Mouse (Mus musculus) MEL (cell line): ENCODE data around the gene Rbms3. TPM values are rescaled to one million over a fixed set of nuclear protein-coding genes. Genes with fewer than 3 reads are reported as not detected.

Experiments used
- DNase-seq: peaks from one replicate; pipeline ENCODE4 v3.0.0; 2011; ENCODE audit warnings: low read depth, low spot score
- H3K27ac ChIP-seq: 2 replicates; pipeline ENCODE4 v1.5.1; 2012; ENCODE audit warnings: low read depth, mild to moderate bottlenecking, control low read depth, low read length, moderate library complexity; ENCODE audit not compliant: control insufficient read depth
- H3K27me3 ChIP-seq, 2 experiments: fragments of 150-350 bp in 1 of 2; sonication (generic) in 1 of 2; 2 replicates each; pipeline ENCODE4 v1.6.1; 2012; ENCODE audit warnings: low read length in 2 of 2, mild to moderate bottlenecking in 2 of 2, improper control_type of control experiment in 1 of 2, moderate library complexity in 1 of 2; ENCODE audit not compliant: insufficient read depth in 2 of 2, control insufficient read depth in 1 of 2
- H3K36me3 ChIP-seq, 2 experiments: 2 replicates each; pipeline ENCODE4 v1.6.1; 2012 to 2014; ENCODE audit warnings: low read length in 2 of 2, improper control_type of control experiment in 1 of 2, inconsistent platforms in 1 of 2, mild to moderate bottlenecking in 1 of 2; ENCODE audit not compliant: insufficient read depth in 2 of 2, control insufficient read depth in 1 of 2
- H3K4me1 ChIP-seq, 2 experiments: fragments of 150-350 bp in 1 of 2; sonication (generic) in 1 of 2; 2 replicates each; pipeline ENCODE4 v1.6.1; 2012; ENCODE audit warnings: low read length in 2 of 2, improper control_type of control experiment in 1 of 2, mild to moderate bottlenecking in 1 of 2; ENCODE audit not compliant: insufficient read depth in 2 of 2, control insufficient read depth in 1 of 2
- H3K4me3 ChIP-seq, 2 experiments: fragments of 150-350 bp in 1 of 2; sonication (generic) in 1 of 2; 2 replicates each; pipeline ENCODE4 v1.5.1; 2012; ENCODE audit warnings: low read depth in 2 of 2, low read length in 2 of 2, mild to moderate bottlenecking in 2 of 2, moderate library complexity in 2 of 2, control low read depth in 1 of 2, improper control_type of control experiment in 1 of 2; ENCODE audit not compliant: control insufficient read depth in 1 of 2, insufficient read depth in 1 of 2
- H3K79me2 ChIP-seq: 2 replicates; pipeline ENCODE4 v1.6.1; 2012; ENCODE audit warnings: mild to moderate bottlenecking, low read length, moderate library complexity; ENCODE audit not compliant: control insufficient read depth, poor library complexity, insufficient read depth
- H3K9ac ChIP-seq: 2 replicates; pipeline ENCODE4 v1.6.1; 2012; ENCODE audit warnings: low read depth, mild to moderate bottlenecking, control low read depth, low read length, moderate library complexity; ENCODE audit not compliant: control insufficient read depth, poor library complexity, severe bottlenecking
- H3K9me3 ChIP-seq: fragments of 150-350 bp; sonication (generic); replicated peaks from 2 replicates; pipeline ENCODE4 v1.6.1; 2012; ENCODE audit warnings: mild to moderate bottlenecking, low read length, improper control_type of control experiment, moderate library complexity; ENCODE audit not compliant: insufficient read depth
- BHLHE40 ChIP-seq: IDR thresholded peaks from 2 replicates; pipeline ENCODE4 v1.6.1; 2012; ENCODE audit warnings: low read depth, mild to moderate bottlenecking, inconsistent platforms, low read length, improper control_type of control experiment, borderline replicate concordance
- CHD1 ChIP-seq: IDR thresholded peaks from 2 replicates; pipeline ENCODE4 v1.6.1; 2012; ENCODE audit warnings: low read depth, mild to moderate bottlenecking, inconsistent platforms, low read length, improper control_type of control experiment
- CHD2 ChIP-seq: IDR thresholded peaks from 2 replicates; pipeline ENCODE4 v1.6.1; 2011; ENCODE audit warnings: low read length, improper control_type of control experiment
- CTCF ChIP-seq, 3 experiments: IDR thresholded peaks in 2 of 3; conservative IDR thresholded peaks in 1 of 3; 2 replicates each; pipeline ENCODE4 v1.5.1; 2011 to 2012; ENCODE audit warnings: low read length in 3 of 3, low read depth in 2 of 3, mild to moderate bottlenecking in 2 of 3, improper control_type of control experiment in 1 of 3, inconsistent platforms in 1 of 3, mixed read lengths in 1 of 3, moderate library complexity in 1 of 3; ENCODE audit not compliant: control insufficient read depth in 1 of 3, insufficient read depth in 1 of 3, poor library complexity in 1 of 3, severe bottlenecking in 1 of 3
- E2F4 ChIP-seq: IDR thresholded peaks from 2 replicates; pipeline ENCODE4 v1.6.1; 2011; ENCODE audit warnings: low read depth, low read length, improper control_type of control experiment, borderline replicate concordance
- EP300 ChIP-seq, 2 experiments: IDR thresholded peaks; 2 replicates each; pipeline ENCODE4 v1.6.1; 2011; ENCODE audit warnings: improper control_type of control experiment in 2 of 2, low read length in 2 of 2, low read depth in 1 of 2, mild to moderate bottlenecking in 1 of 2
- GATA1 ChIP-seq: IDR thresholded peaks from 2 replicates; pipeline ENCODE4 v1.6.1; 2011; ENCODE audit warnings: low read depth, low read length, improper control_type of control experiment
- HCFC1 ChIP-seq: IDR thresholded peaks from 2 replicates; pipeline ENCODE4 v1.6.1; 2012; ENCODE audit warnings: low read depth, mild to moderate bottlenecking, inconsistent platforms, low read length, improper control_type of control experiment, moderate library complexity
- JUND ChIP-seq: IDR thresholded peaks from 2 replicates; pipeline ENCODE4 v1.6.1; 2011; ENCODE audit warnings: low read depth, mild to moderate bottlenecking, improper control_type of control experiment, low read length
- MAZ ChIP-seq: IDR thresholded peaks from 2 replicates; pipeline ENCODE4 v1.6.1; 2012; ENCODE audit warnings: low read depth, mild to moderate bottlenecking, inconsistent platforms, low read length, improper control_type of control experiment
- MEF2A ChIP-seq: IDR thresholded peaks from 2 replicates; pipeline ENCODE4 v1.6.1; 2014; ENCODE audit warnings: low read depth, mild to moderate bottlenecking, inconsistent platforms, low read length, improper control_type of control experiment; ENCODE audit not compliant: poor library complexity, insufficient replicate concordance, severe bottlenecking; ENCODE audit errors: extremely low read depth
- MXI1 ChIP-seq: IDR thresholded peaks from 2 replicates; pipeline ENCODE4 v1.6.1; 2011; ENCODE audit warnings: mild to moderate bottlenecking, low read depth, low read length, improper control_type of control experiment
- MYC ChIP-seq: IDR thresholded peaks from 2 replicates; pipeline ENCODE4 v1.6.1; 2011; ENCODE audit warnings: low read depth, mild to moderate bottlenecking, low read length, improper control_type of control experiment, moderate library complexity
- NELFE ChIP-seq: IDR thresholded peaks from 2 replicates; pipeline ENCODE4 v1.6.1; 2011; ENCODE audit warnings: low read depth, low read length, improper control_type of control experiment
- POLR2A ChIP-seq, 2 experiments: IDR thresholded peaks; 2 replicates each; pipeline ENCODE4 v1.6.1; 2011 to 2012; ENCODE audit warnings: low read length in 2 of 2, mild to moderate bottlenecking in 2 of 2, control low read depth in 1 of 2, improper control_type of control experiment in 1 of 2, low read depth in 1 of 2, moderate library complexity in 1 of 2; ENCODE audit not compliant: control insufficient read depth in 1 of 2, insufficient read depth in 1 of 2, poor library complexity in 1 of 2
- POLR2AphosphoS2 ChIP-seq: IDR thresholded peaks from 2 replicates; pipeline ENCODE4 v1.6.1; 2011; ENCODE audit warnings: low read length, improper control_type of control experiment
- POLR2AphosphoS5 ChIP-seq: IDR thresholded peaks from 2 replicates; pipeline ENCODE4 v1.6.1; 2012; ENCODE audit warnings: low read depth, borderline replicate concordance, mild to moderate bottlenecking, inconsistent platforms, low read length, moderate library complexity, mixed read lengths
- RAD21 ChIP-seq: IDR thresholded peaks from 2 replicates; pipeline ENCODE4 v1.6.1; 2011; ENCODE audit warnings: mild to moderate bottlenecking, low read depth, low read length, improper control_type of control experiment
- SMC3 ChIP-seq: IDR thresholded peaks from 2 replicates; pipeline ENCODE4 v1.6.1; 2011; ENCODE audit warnings: low read depth, low read length, improper control_type of control experiment
- TAL1 ChIP-seq: IDR thresholded peaks from 2 replicates; pipeline ENCODE4 v1.6.1; 2012; ENCODE audit warnings: mild to moderate bottlenecking, inconsistent platforms, low read length, moderate library complexity, mixed read lengths
- TBP ChIP-seq: IDR thresholded peaks from 2 replicates; pipeline ENCODE4 v1.8.0; 2011; ENCODE audit warnings: low read depth, low read length, improper control_type of control experiment
- TCF12 ChIP-seq: IDR thresholded peaks from 2 replicates; pipeline ENCODE4 v1.6.1; 2014; ENCODE audit warnings: low read depth, mild to moderate bottlenecking, inconsistent platforms, low read length, improper control_type of control experiment, moderate library complexity
- ZC3H11A ChIP-seq: IDR thresholded peaks from 2 replicates; pipeline ENCODE4 v1.6.1; 2012; ENCODE audit warnings: low read depth, mild to moderate bottlenecking, inconsistent platforms, low read length, improper control_type of control experiment
- ZMIZ1 ChIP-seq: IDR thresholded peaks from 2 replicates; pipeline ENCODE4 v1.6.1; 2012; ENCODE audit warnings: low read depth, mild to moderate bottlenecking, inconsistent platforms, low read length, improper control_type of control experiment, moderate library complexity
- polyA plus RNA-seq, 2 experiments: library from polyadenylated mRNA; stranded (reverse) in 1 of 2; unstranded in 1 of 2; fragments of >175 nt in 1 of 2; fragments of >200 nt in 1 of 2; gene quantifications; 2 replicates each; pipeline versions ENCODE4 v1.2.1 to v1.2.4; 2012; ENCODE audit warnings: low replicate concordance in 2 of 2, low read depth in 1 of 2; ENCODE audit not compliant: insufficient read length in 2 of 2, insufficient read depth in 1 of 2, missing spikeins in 1 of 2
- total RNA-seq: library from RNA; depleted of rRNA; stranded (reverse); fragments of 300-350 nt; gene quantifications from 2 replicates; pipeline ENCODE4 v1.2.3, GENCODE M21; 2012

Gene Rbms3
- total and polyA plus RNA-seq, 3 experiments: not detected

DNA sequence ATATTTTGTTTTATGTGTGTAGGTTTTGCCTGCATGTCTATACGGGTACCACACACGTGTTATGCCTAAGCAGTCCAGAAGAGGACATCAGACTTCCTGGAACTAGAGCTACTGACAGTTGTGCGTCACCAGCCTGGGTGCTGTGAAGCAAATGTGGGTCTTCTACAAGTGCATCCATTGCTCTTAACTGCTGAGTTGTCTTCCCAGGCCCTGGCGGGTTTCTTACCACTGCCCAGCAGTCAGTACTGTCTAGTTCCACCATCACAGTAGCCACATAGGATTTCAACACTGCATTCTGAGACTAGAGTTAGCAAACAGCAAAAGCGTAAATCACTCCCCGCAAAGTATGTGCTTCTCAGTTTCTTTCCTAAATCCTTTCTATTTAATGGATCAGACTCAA, 259.6 kb downstream of the Rbms3 start:
- H3K4me3 ChIP-seq: no peak overlapping the region
- H3K27ac ChIP-seq: no peak overlapping the region
- no peaks in the 10 kb centered on the region for H3K4me1 ChIP-seq
- no peak for TF ChIP-seq ZC3H11A
- TF ChIP-seq BHLHE40: no peak
- TF ChIP-seq E2F4: no peak
- TF ChIP-seq JUND: no peak
- no peak for TF ChIP-seq MAZ
- no peak for TF ChIP-seq CTCF (IDR thresholded peaks at IDR 0.05 in 2 of 3, conservative IDR thresholded peaks at IDR 0.05 in 1 of 3; ENCODE audit: control insufficient read depth in 1 of 3, insufficient read depth in 1 of 3, low read depth in 2 of 3, low read length in 3 of 3, poor library complexity in 1 of 3, severe bottlenecking in 1 of 3)
- no peak for TF ChIP-seq NELFE
- no peak for TF ChIP-seq HCFC1
- no peak for TF ChIP-seq MXI1
- no peak for TF ChIP-seq TCF12
- no peak for TF ChIP-seq TAL1
- no peak for TF ChIP-seq TBP
- TF ChIP-seq POLR2A (IDR thresholded peaks at IDR 0.05; ENCODE audit: control insufficient read depth in 1 of 2, insufficient read depth in 1 of 2, low read depth in 1 of 2, low read length in 2 of 2, poor library complexity in 1 of 2): no peak
- no peak for TF ChIP-seq CHD2
- no peak for TF ChIP-seq POLR2AphosphoS5
- TF ChIP-seq CHD1: no peak
- TF ChIP-seq, all 39 proteins: peak for 0
- Histone ChIP-seq H3K9ac (no peak overlapping the region), H3K79me2 (no peaks in the 10 kb centered on the region), H3K27me3 (no peaks in the 10 kb centered on the region), H3K36me3 (no peaks in the 10 kb centered on the region), H3K9me3 (no peaks in the 10 kb centered on the region)
- no peak for DNase-seq

GRCm38 (mm10) chr9:117368016-117368415, 261.7 kb downstream of the Rbms3 start:
- Histone ChIP-seq H3K27me3 (no peaks in the 10 kb centered on the region), H3K9me3 (no peaks in the 10 kb centered on the region), H3K9ac (no peak overlapping the region), H3K79me2 (no peaks in the 10 kb centered on the region), H3K27ac (no peak overlapping the region), H3K36me3 (no peaks in the 10 kb centered on the region), H3K4me1 (no peaks in the 10 kb centered on the region), H3K4me3 (no peak overlapping the region)
- TF ChIP-seq TBP: no peak
- no peak for TF ChIP-seq EP300 (IDR thresholded peaks at IDR 0.05; ENCODE audit: low read depth in 1 of 2, low read length in 2 of 2)
- TF ChIP-seq POLR2AphosphoS2: no peak
- TF ChIP-seq ZC3H11A: no peak
- no peak for TF ChIP-seq MXI1
- TF ChIP-seq CHD2: no peak
- no peak for TF ChIP-seq MEF2A
- no peak for TF ChIP-seq MYC
- no peak for TF ChIP-seq E2F4
- TF ChIP-seq SMC3: no peak
- TF ChIP-seq NELFE: no peak
- TF ChIP-seq JUND: no peak
- no peak for TF ChIP-seq RAD21
- TF ChIP-seq ZMIZ1: no peak
- TF ChIP-seq GATA1: no peak
- no peak for DNase-seq
